Mouse (Mus musculus) liver, adult 2 months (tissue): ENCODE results near the gene Duoxa1.

ENCODE experiments used
- CTCF ChIP-seq: fragments of 200-500 bp; IDR thresholded peaks from 2 replicates; pipeline ENCODE4 v1.5.1; 2011; ENCODE audit warnings: low read depth, low read length, control low read depth
- POLR2A ChIP-seq: fragments of 200-500 bp; IDR thresholded peaks from 2 replicates; pipeline ENCODE4 v1.6.1; 2011; ENCODE audit warnings: low read length, control low read depth; ENCODE audit not compliant: insufficient read depth; ENCODE audit errors: extremely low read depth

- no peak for TF ChIP-seq CTCF
- TF ChIP-seq POLR2A: no peak
Observed at GRCm38 (mm10) chr2:122264690-122265089, 48.8 kb downstream of the Duoxa1 start.
